ENCODE assay signal across 8 mouse cellular contexts in the genomic region with DNA sequence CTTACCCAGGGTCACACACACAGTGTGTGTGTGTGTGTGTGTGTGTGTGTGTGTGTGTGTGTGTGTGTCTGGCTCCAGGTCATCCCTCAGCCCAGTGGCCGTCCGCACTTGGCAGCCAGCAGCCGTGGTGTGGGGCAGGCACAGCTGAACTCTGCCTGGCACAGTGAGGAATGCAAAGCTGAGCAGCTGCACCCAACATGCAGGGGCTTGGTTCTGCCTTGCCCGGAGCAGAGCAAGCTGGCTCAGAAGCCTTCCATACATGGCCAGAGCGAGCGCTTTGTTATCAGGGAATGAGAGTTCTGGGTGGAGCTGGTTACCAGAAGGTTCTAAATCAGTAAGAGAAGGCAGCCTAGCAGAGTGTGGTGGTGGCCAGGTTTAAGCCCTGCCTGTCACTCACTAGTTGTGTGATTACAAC. TPM values are rescaled to one million over a fixed set of nuclear protein-coding genes. Genes with fewer than 3 reads are reported as not detected.
DNase-seq lines count a peak whose midpoint lies in the region; ATAC-seq and TF ChIP-seq lines count a peak whose summit lies in the region.

No protein-coding gene starts in this region.

- 39% methylated on average over 6 of the region's 6 CpGs for WGBS in hindbrain, postnatal 0 days

- intact Hi-C loops in gastrocnemius, adult 2 months (cut with DNase I), result no loop called here
- intact Hi-C loops in left cerebral cortex, postnatal 36 days (cut with DNase I), result loop anchor here (5.0 kb wide), 1 partner anchor 35 kb away; no protein-coding TSS in a partner anchor

- peak overlapping the region; percentile 83 for H3K27ac ChIP-seq in gastrocnemius, adult 2 months
- H3K27ac ChIP-seq in hindbrain, postnatal 0 days, result peak overlapping the region; percentile 71; the same call in 1 of the 2 replicates

- no peaks in the 10 kb centered on the region for H3K9me3 ChIP-seq in hindbrain, postnatal 0 days (ENCODE audit: low read length)

- H3K79me2 ChIP-seq in C2C12 (ENCODE audit: control insufficient read depth, insufficient read depth), result no peaks in the 10 kb centered on the region

- DNase-seq in cerebellum, adult 11-12 months, result peak; percentile 32
- DNase-seq in cerebellum, adult 9-10 months, result no peak
- DNase-seq in gastrocnemius, adult 2 months, result peak; percentile 89
- DNase-seq in hindbrain, postnatal 0 days (ENCODE audit: low spot score), result peak; percentile 67
- DNase-seq in left cerebral cortex, postnatal 36 days (ENCODE audit: low spot score in 2 of 2), result peak; percentile 32 to 48
- DNase-seq in right cerebral cortex, postnatal 14 days, result peak; percentile 21
- DNase-seq in thymus, postnatal 4 days, result no peak

- peaks cover 36% of the 10 kb centered on the region for H3K36me3 ChIP-seq in C2C12 (ENCODE audit: control insufficient read depth, insufficient read depth)
- H3K36me3 ChIP-seq in hindbrain, postnatal 0 days (ENCODE audit: insufficient read depth, low read length), result peaks cover 24% of the 10 kb centered on the region; the same call in 1 of the 2 replicates

- ATAC-seq in hindbrain, postnatal 0 days, result peak; percentile 90

- no peaks in the 10 kb centered on the region for H3K79me3 ChIP-seq in C2C12 (ENCODE audit: low read depth)

- no peak overlapping the region for H3K9ac ChIP-seq in hindbrain, postnatal 0 days (replicated peaks; ENCODE audit: low read length)

- no peak overlapping the region for H3K4me3 ChIP-seq in C2C12 (ENCODE audit: insufficient read depth, poor library complexity, severe bottlenecking)
- peak overlapping the region; percentile 51 for H3K4me3 ChIP-seq in gastrocnemius, adult 2 months
- H3K4me3 ChIP-seq in hindbrain, postnatal 0 days (ENCODE audit: low read length), result no peak overlapping the region

- H3K4me2 ChIP-seq in hindbrain, postnatal 0 days (ENCODE audit: low read depth, low read length), result no peak overlapping the region

- H3K4me1 ChIP-seq in hindbrain, postnatal 0 days (ENCODE audit: insufficient read depth, low read length), result 0 out of 2 replicates have a peak, but pooled peaks cover 3% of the 10 kb centered on the region

- no peak overlapping the region for H3ac ChIP-seq in C2C12 (ENCODE audit: control insufficient read depth, insufficient read length, low read depth)

- TF ChIP-seq CTCF in C2C12 (IDR thresholded peaks at IDR 0.05; ENCODE audit: control insufficient read depth, insufficient read depth, insufficient read length), result no peak
- TF ChIP-seq CTCF in gastrocnemius, adult 2 months (IDR thresholded peaks at IDR 0.05), result no peak
- TF ChIP-seq CTCF in hindbrain, postnatal 0 days (IDR thresholded peaks at IDR 0.05; ENCODE audit: low read depth), result no peak

- no peaks in the 10 kb centered on the region for H3K27me3 ChIP-seq in C2C12 (ENCODE audit: control insufficient read depth, insufficient read depth, insufficient read length)
- no peaks in the 10 kb centered on the region for H3K27me3 ChIP-seq in hindbrain, postnatal 0 days (ENCODE audit: insufficient read depth, low read length)

TF ChIP-seq in C2C12, 6 proteins besides CTCF, POLR2A, EP300 and RAD21:
- no peak for TF ChIP-seq USF1 (IDR thresholded peaks at IDR 0.05; ENCODE audit: low read depth)
- TF ChIP-seq MYOD1 (IDR thresholded peaks at IDR 0.05; ENCODE audit: control insufficient read depth, insufficient read length, low read depth), result peak; percentile 42
- no peak for TF ChIP-seq MYOG (IDR thresholded peaks at IDR 0.05; ENCODE audit: control insufficient read depth, extremely low read depth, insufficient read length)
- no peak for TF ChIP-seq FOSL1 (IDR thresholded peaks at IDR 0.05; ENCODE audit: insufficient read depth, low read length, poor library complexity, severe bottlenecking)

RNA-seq across cellular contexts. Expression of gene Micall1, which starts 11.1 kb away (rescaled TPM):
- 12.7 TPM for polyA plus RNA-seq in C2C12 (2012; fragmentation: generic; extraction: Trizol)
- total RNA-seq in gastrocnemius, adult 2 months (2021), result 10 to 100 TPM; 11.2 to 14.5 TPM
- total RNA-seq in hindbrain, postnatal 0 days (2014; rRNA removed), result 28.1 and 36.4 TPM in 2 replicates
- 8.0 and 9.5 TPM in 2 replicates for polyA plus RNA-seq in hindbrain, postnatal 0 days (2015; fragmentation: Nextera tagmentation; extraction: Ambion mirVana)
- total RNA-seq in left cerebral cortex, postnatal 36 days (2021), result 10 to 100 TPM; 26.8 to 28.0 TPM

RNA-seq across cellular contexts. Expression of gene Eif3l, which starts 22.6 kb away (rescaled TPM):
- polyA plus RNA-seq in C2C12 (2012; fragmentation: generic; extraction: Trizol), result 369 TPM
- total RNA-seq in gastrocnemius, adult 2 months (2021), result 10 to 100 TPM; 53.6 to 54.0 TPM
- 221 and 229 TPM in 2 replicates for total RNA-seq in hindbrain, postnatal 0 days (2014; rRNA removed)
- 163 and 164 TPM in 2 replicates for polyA plus RNA-seq in hindbrain, postnatal 0 days (2015; fragmentation: Nextera tagmentation; extraction: Ambion mirVana)
- total RNA-seq in left cerebral cortex, postnatal 36 days (2021), result 10 to 100 TPM; 62.6 to 65.3 TPM

RNA-seq across cellular contexts. Expression of gene Ankrd54, which starts 34.9 kb away (rescaled TPM):
- polyA plus RNA-seq in C2C12 (2012; fragmentation: generic; extraction: Trizol), result 45.6 TPM
- 1 to 10 TPM; 4.5 to 5.1 TPM for total RNA-seq in gastrocnemius, adult 2 months (2021)
- 60.4 and 62.5 TPM in 2 replicates for total RNA-seq in hindbrain, postnatal 0 days (2014; rRNA removed)
- 36.7 and 42.4 TPM in 2 replicates for polyA plus RNA-seq in hindbrain, postnatal 0 days (2015; fragmentation: Nextera tagmentation; extraction: Ambion mirVana)
- total RNA-seq in left cerebral cortex, postnatal 36 days (2021), result 10 to 100 TPM; 14.1 to 19.0 TPM

RNA-seq across cellular contexts. Expression of gene Polr2f, which starts 43.2 kb away (rescaled TPM):
- polyA plus RNA-seq in C2C12 (2012; fragmentation: generic; extraction: Trizol), result 436 TPM
- 10 to 100 TPM; 61.0 to 87.7 TPM for total RNA-seq in gastrocnemius, adult 2 months (2021)
- total RNA-seq in hindbrain, postnatal 0 days (2014; rRNA removed), result 49.9 and 50.1 TPM in 2 replicates
- polyA plus RNA-seq in hindbrain, postnatal 0 days (2015; fragmentation: Nextera tagmentation; extraction: Ambion mirVana), result 326 and 334 TPM in 2 replicates
- 100 to 1,000 TPM in 1 of 2 experiments, 10 to 100 TPM in 1; 95.2 to 109 TPM for total RNA-seq in left cerebral cortex, postnatal 36 days (2021)

RNA-seq across cellular contexts. Expression of gene 1700088E04Rik, which starts 43.4 kb away (rescaled TPM):
- 5.6 TPM for polyA plus RNA-seq in C2C12 (2012; fragmentation: generic; extraction: Trizol)
- 1 to 10 TPM; 1.1 to 1.2 TPM for total RNA-seq in gastrocnemius, adult 2 months (2021)
- 6.0 and 10.1 TPM in 2 replicates for total RNA-seq in hindbrain, postnatal 0 days (2014; rRNA removed)
- polyA plus RNA-seq in hindbrain, postnatal 0 days (2015; fragmentation: Nextera tagmentation; extraction: Ambion mirVana), result 18.0 and 21.4 TPM in 2 replicates
- total RNA-seq in left cerebral cortex, postnatal 36 days (2021), result 10 to 100 TPM; 12.6 to 13.2 TPM

Comparison
In these comparisons a context has a peak if more than half of its experiments do, and no peak if none do; other contexts are left out.
1. DNase-seq: peak in cerebellum, adult 11-12 months (single experiment), gastrocnemius, adult 2 months (single experiment), hindbrain, postnatal 0 days (single experiment), left cerebral cortex, postnatal 36 days (2 of 2) and right cerebral cortex, postnatal 14 days (single experiment); none in cerebellum, adult 9-10 months (single experiment) and thymus, postnatal 4 days (single experiment).